Mouse (Mus musculus) kidney, adult 2 months (tissue): ENCODE data around the gene Snx29.

Experiments used
- CTCF ChIP-seq: fragments of 200-500 bp; conservative IDR thresholded peaks from 2 replicates; pipeline ENCODE4 v1.5.1; 2011; ENCODE audit warnings: low read depth, mild to moderate bottlenecking, control low read depth, low read length, moderate library complexity, mixed read lengths; ENCODE audit not compliant: insufficient read depth, insufficient read length
- POLR2A ChIP-seq: fragments of 200-500 bp; IDR thresholded peaks from one replicate; pipeline ENCODE4 v1.6.1; 2011; ENCODE audit warnings: low read depth, low read length, control low read depth

GRCm38 (mm10) chr16:11742351-11742750, 419.6 kb downstream of the Snx29 start:
- TF ChIP-seq CTCF (no peak), POLR2A (no peak)
